Mouse (Mus musculus): ENCODE measurements around the gene Vezt. TPM values are rescaled to one million over a fixed set of nuclear protein-coding genes. Genes with fewer than 3 reads are reported as not detected.

Vezt gene
- total and polyA plus RNA-seq, 3 experiments: 9.5 to 13.5 TPM; not detected in 1

GRCm38 (mm10) chr10:94021059-94021458 lies 14.6 kb downstream of the Vezt start:
- H3K27ac ChIP-seq (ENCODE audit: control insufficient read depth, low read depth, low read length): peak overlapping the region; percentile 70
- H3K9me3 ChIP-seq (replicated peaks; ENCODE audit: insufficient read depth, low read length): no peaks in the 10 kb centered on the region
- H3K79me2 ChIP-seq (ENCODE audit: control insufficient read depth, insufficient read depth, low read length, poor library complexity): no peaks in the 10 kb centered on the region; the same call in 1 of the 2 replicates
- H3K36me3 ChIP-seq (ENCODE audit: control insufficient read depth in 1 of 2, insufficient read depth in 2 of 2, low read length in 2 of 2): peaks cover 0 to 12% of the 10 kb centered on the region in 2 experiments; a peak in 3 of 4 replicates
- TF ChIP-seq EP300 (IDR thresholded peaks at IDR 0.05; ENCODE audit: low read depth in 1 of 2, low read length in 2 of 2) (peak in 1 of 2 experiments; percentile 18; a peak in 2 of 4 replicates), SIN3A (IDR thresholded peaks at IDR 0.05; ENCODE audit: low read length) (no peak; the same call in 1 of the 2 replicates), MXI1 (IDR thresholded peaks at IDR 0.05; ENCODE audit: low read depth, low read length) (peak; percentile 22; the same call in 1 of the 2 replicates), MAX (IDR thresholded peaks at IDR 0.05; ENCODE audit: low read length) (no peak), GABPA (IDR thresholded peaks at IDR 0.05; ENCODE audit: low read depth, low read length) (no peak), TAL1 (IDR thresholded peaks at IDR 0.05; ENCODE audit: low read length) (no peak), GATA1 (IDR thresholded peaks at IDR 0.05; ENCODE audit: low read depth, low read length) (peak; percentile 18; the same call in 1 of the 2 replicates), RAD21 (IDR thresholded peaks at IDR 0.05; ENCODE audit: low read depth, low read length) (no peak), CHD2 (IDR thresholded peaks at IDR 0.05; ENCODE audit: low read length) (no peak), MYB (IDR thresholded peaks at IDR 0.05; ENCODE audit: low read depth, low read length) (peak; percentile 56; the same call in 1 of the 2 replicates)
- DNase-seq (ENCODE audit: low read depth, low spot score): peak; percentile 68
- peaks cover 8 to 9% of the 10 kb centered on the region in 2 experiments for H3K4me1 ChIP-seq (ENCODE audit: control insufficient read depth in 1 of 2, insufficient read depth in 2 of 2, low read length in 2 of 2)
- H3K27me3 ChIP-seq (ENCODE audit: control insufficient read depth in 1 of 2, insufficient read depth in 2 of 2, low read length in 2 of 2): no peaks in the 10 kb centered on the region
- H3K4me3 ChIP-seq (ENCODE audit: control insufficient read depth in 1 of 2, insufficient read depth in 1 of 2, low read depth in 2 of 2, low read length in 2 of 2): peak overlapping the region; percentile 45 to 52
- H3K9ac ChIP-seq (ENCODE audit: control insufficient read depth, low read depth, low read length, poor library complexity, severe bottlenecking): peak overlapping the region; percentile 53

GRCm38 (mm10) chr10:94020587-94020986 lies 15.0 kb downstream of the Vezt start:
- Histone ChIP-seq H3K9me3 (replicated peaks; ENCODE audit: insufficient read depth, low read length) (no peaks in the 10 kb centered on the region), H3K36me3 (ENCODE audit: control insufficient read depth in 1 of 2, insufficient read depth in 2 of 2, low read length in 2 of 2) (peaks cover 0 to 12% of the 10 kb centered on the region in 2 experiments; a peak in 3 of 4 replicates), H3K4me1 (ENCODE audit: control insufficient read depth in 1 of 2, insufficient read depth in 2 of 2, low read length in 2 of 2) (peaks cover 8 to 9% of the 10 kb centered on the region in 2 experiments), H3K27ac (ENCODE audit: control insufficient read depth, low read depth, low read length) (peak overlapping the region; percentile 72), H3K4me3 (ENCODE audit: control insufficient read depth in 1 of 2, insufficient read depth in 1 of 2, low read depth in 2 of 2, low read length in 2 of 2) (peak overlapping the region; percentile 42 to 52), H3K27me3 (ENCODE audit: control insufficient read depth in 1 of 2, insufficient read depth in 2 of 2, low read length in 2 of 2) (no peaks in the 10 kb centered on the region), H3K9ac (ENCODE audit: control insufficient read depth, low read depth, low read length, poor library complexity, severe bottlenecking) (peak overlapping the region; percentile 53), H3K79me2 (ENCODE audit: control insufficient read depth, insufficient read depth, low read length, poor library complexity) (no peaks in the 10 kb centered on the region; the same call in 1 of the 2 replicates)
- DNase-seq (ENCODE audit: low read depth, low spot score): peak; percentile 86
- TF ChIP-seq ZNF384 (IDR thresholded peaks at IDR 0.05; ENCODE audit: low read depth, low read length): peak; percentile 90
- TF ChIP-seq SIN3A (IDR thresholded peaks at IDR 0.05; ENCODE audit: low read length): peak; percentile 78
- TF ChIP-seq ZC3H11A (IDR thresholded peaks at IDR 0.05; ENCODE audit: low read depth, low read length): peak; percentile 30
- no peak for TF ChIP-seq RAD21 (IDR thresholded peaks at IDR 0.05; ENCODE audit: low read depth, low read length)
- TF ChIP-seq GATA1 (IDR thresholded peaks at IDR 0.05; ENCODE audit: low read depth, low read length): peak; percentile 10; the same call in 1 of the 2 replicates
- peak; percentile 57; the same call in 1 of the 2 replicates for TF ChIP-seq ETS1 (IDR thresholded peaks at IDR 0.05; ENCODE audit: low read depth, low read length)
- TF ChIP-seq KAT2A (conservative IDR thresholded peaks at IDR 0.05; ENCODE audit: low read depth, low read length): no peak
- TF ChIP-seq MXI1 (IDR thresholded peaks at IDR 0.05; ENCODE audit: low read depth, low read length): no peak
- TF ChIP-seq USF1 (IDR thresholded peaks at IDR 0.05; ENCODE audit: low read depth, low read length): no peak
- TF ChIP-seq HCFC1 (IDR thresholded peaks at IDR 0.05; ENCODE audit: low read depth, low read length): 0 out of 2 replicates have a peak, but pooled peaks have one; percentile 29
- no peak for TF ChIP-seq BHLHE40 (IDR thresholded peaks at IDR 0.05; ENCODE audit: borderline replicate concordance, low read depth, low read length)
- TF ChIP-seq MAFK (IDR thresholded peaks at IDR 0.05; ENCODE audit: borderline replicate concordance, low read depth, low read length): peak; percentile 75; the same call in 1 of the 2 replicates
- peak; percentile 66 for TF ChIP-seq RCOR1 (IDR thresholded peaks at IDR 0.05; ENCODE audit: low read depth, low read length)
